Mouse (Mus musculus): ENCODE results near the gene Ppm1h.

DNA sequence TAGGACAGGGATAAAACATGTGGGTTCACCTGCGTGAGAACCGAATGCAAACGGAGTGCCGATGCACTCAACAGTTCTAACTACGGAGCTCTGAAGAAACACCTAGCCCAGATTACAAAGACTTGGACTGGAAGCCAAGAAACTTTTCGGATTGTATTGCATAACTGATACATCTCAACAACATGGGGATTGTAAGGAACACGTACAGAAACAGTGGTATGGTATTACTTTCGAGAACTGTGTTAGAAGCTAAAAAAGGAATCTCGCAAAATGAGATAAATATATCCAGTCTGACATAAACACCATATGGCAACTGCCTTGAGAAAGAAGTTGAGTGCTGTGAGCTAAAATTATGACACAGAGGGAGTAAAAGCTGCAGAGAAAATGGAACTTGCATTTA, 311.4 kb downstream of the Ppm1h start:
- TF ChIP-seq CTCF (IDR thresholded peaks at IDR 0.05; ENCODE audit: low read depth) (no peak), EP300 (IDR thresholded peaks at IDR 0.05; ENCODE audit: low read depth) (no peak)
